Mouse (Mus musculus): ENCODE results near the gene Anapc15. TPM values are rescaled to one million over a fixed set of nuclear protein-coding genes. Genes with fewer than 3 reads are reported as not detected.

Anapc15 gene
- total RNA-seq, 2 experiments from 2014 or later: 31.4 to 32.6 TPM

- Histone ChIP-seq H3K4me3 (no peak overlapping the region), H3K27ac (no peak overlapping the region)
- DNase-seq (ENCODE audit: extremely low spot score in 1 of 2, low spot score in 2 of 2): no peak
- intact Hi-C loops (cut with DNase I): no loop called here
- TF ChIP-seq CTCF (IDR thresholded peaks at IDR 0.05): no peak
Measured at GRCm38 (mm10) chr7:101875978-101876377, 12.5 kb downstream of the Anapc15 start.

DNA sequence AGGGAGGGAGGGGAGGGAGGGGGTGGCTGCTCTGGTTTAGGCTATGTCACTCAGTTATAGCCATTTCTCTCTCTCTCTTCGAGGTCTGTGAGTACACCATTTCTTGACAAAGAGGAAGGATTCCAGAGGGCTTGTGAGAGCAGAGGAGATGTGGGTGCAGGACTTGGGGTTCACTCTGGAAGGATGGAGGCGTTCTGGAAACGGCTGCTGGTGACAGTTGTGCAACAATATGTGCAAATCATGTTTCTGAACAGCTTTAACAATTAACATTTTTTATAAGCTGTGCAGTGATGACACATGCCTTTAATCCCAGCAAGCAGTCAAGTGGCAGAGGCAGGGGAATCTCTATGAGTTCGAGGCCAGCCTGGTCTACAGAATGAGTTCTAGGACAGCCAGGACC lies 17.3 kb downstream of the Anapc15 start:
- no peak overlapping the region for H3K27ac ChIP-seq
- no peak for DNase-seq (ENCODE audit: extremely low spot score in 1 of 2, low spot score in 2 of 2)
- intact Hi-C loops (cut with DNase I): loop anchor here (5.0 kb wide), 1 partner anchor 44 kb away; the partner anchor contains the start of gene Inppl1
- no peak for TF ChIP-seq CTCF (IDR thresholded peaks at IDR 0.05)
- no peak overlapping the region for H3K4me3 ChIP-seq

GRCm38 (mm10) chr7:101882413-101883154 lies 19.1 kb downstream of the Anapc15 start:
- intact Hi-C loops (cut with DNase I): loop anchor here (5.0 kb wide), 1 partner anchor 45 kb away; the partner anchor contains the start of gene Inppl1
- no peak for DNase-seq (ENCODE audit: extremely low spot score in 1 of 2, low spot score in 2 of 2)
- no peak overlapping the region for H3K4me3 ChIP-seq
- H3K27ac ChIP-seq: no peak overlapping the region
- no peak for TF ChIP-seq CTCF (IDR thresholded peaks at IDR 0.05)

DNA sequence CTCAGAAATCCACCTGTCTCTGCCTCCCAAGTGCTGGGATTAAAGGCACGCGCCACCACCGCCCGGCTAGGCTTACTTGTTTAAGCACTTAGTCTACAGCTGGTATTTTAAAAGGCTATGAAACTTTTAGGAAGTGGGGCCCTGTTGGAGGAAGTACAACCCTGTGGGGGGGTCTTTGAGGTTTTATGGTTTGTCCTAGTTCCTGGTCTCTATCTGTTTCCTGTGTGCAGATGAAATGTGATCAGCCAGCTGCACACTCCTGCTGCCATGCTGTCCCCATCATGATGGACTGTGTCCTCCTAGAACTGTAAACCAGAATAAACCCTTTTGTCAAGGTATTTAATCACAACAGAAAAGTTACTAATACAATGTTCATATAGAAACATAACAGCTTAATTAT lies 20.6 kb downstream of the Anapc15 start:
- intact Hi-C loops (cut with DNase I): loop anchor here (5.0 kb wide), 1 partner anchor 47 kb away; the partner anchor contains the start of gene Inppl1
- TF ChIP-seq CTCF (IDR thresholded peaks at IDR 0.05): no peak
- Histone ChIP-seq H3K27ac (no peak overlapping the region), H3K4me3 (no peak overlapping the region)
- no peak for DNase-seq (ENCODE audit: extremely low spot score in 1 of 2, low spot score in 2 of 2)

- intact Hi-C loops (cut with DNase I): no loop called here
- no peak overlapping the region for H3K4me3 ChIP-seq
- no peak for DNase-seq (ENCODE audit: extremely low spot score in 1 of 2, low spot score in 2 of 2)
- H3K27ac ChIP-seq: no peak overlapping the region
- no peak for TF ChIP-seq CTCF (IDR thresholded peaks at IDR 0.05)
Measured at GRCm38 (mm10) chr7:101886274-101886673, 22.8 kb downstream of the Anapc15 start.

GRCm38 (mm10) chr7:101888460-101888859 lies 24.9 kb downstream of the Anapc15 start:
- no peak overlapping the region for H3K27ac ChIP-seq
- intact Hi-C loops (cut with DNase I): no loop called here
- no peak for TF ChIP-seq CTCF (IDR thresholded peaks at IDR 0.05)
- H3K4me3 ChIP-seq: no peak overlapping the region
- DNase-seq (ENCODE audit: extremely low spot score in 1 of 2, low spot score in 2 of 2): no peak

DNA sequence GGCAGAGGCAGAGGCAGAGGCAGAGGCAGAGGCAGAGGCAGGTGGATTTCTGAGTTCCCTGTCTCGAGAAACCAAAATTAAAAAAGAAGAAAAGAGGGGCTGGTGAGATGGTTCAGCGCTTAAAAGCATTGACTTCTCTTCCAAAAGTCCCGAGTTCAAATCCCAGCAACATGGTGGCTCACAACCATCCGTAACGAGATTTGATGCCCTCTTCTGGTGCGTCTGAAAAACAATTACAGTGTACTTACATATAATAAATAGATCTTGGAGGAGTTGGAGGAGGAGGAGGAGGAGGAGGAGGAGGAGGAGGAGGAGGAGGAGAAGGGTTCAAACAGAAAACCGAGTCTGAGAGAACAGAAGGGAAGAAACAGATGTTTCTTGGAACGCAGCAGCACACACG lies 32.2 kb downstream of the Anapc15 start:
- no peak for DNase-seq (ENCODE audit: extremely low spot score in 1 of 2, low spot score in 2 of 2)
- Histone ChIP-seq H3K27ac (peak overlapping the region; percentile 90), H3K4me3 (peak overlapping the region; percentile 72)
- TF ChIP-seq CTCF (IDR thresholded peaks at IDR 0.05): no peak; the same call in 1 of the 2 replicates
- intact Hi-C loops (cut with DNase I): loop anchor here (1.0 to 5.0 kb wide), 3 partner anchors 37 to 228 kb away; partner anchors contain the start of gene Lrrc51

GRCm38 (mm10) chr7:101896104-101897066 lies 32.9 kb downstream of the Anapc15 start:
- DNase-seq (ENCODE audit: extremely low spot score in 1 of 2, low spot score in 2 of 2): peak; percentile 91 to 95
- peak overlapping the region; percentile 72 for H3K4me3 ChIP-seq
- no peak for TF ChIP-seq CTCF (IDR thresholded peaks at IDR 0.05)
- intact Hi-C loops (cut with DNase I): loop anchor here (1.0 to 5.0 kb wide), 3 partner anchors 36 to 229 kb away; partner anchors contain the start of gene Lrrc51
- H3K27ac ChIP-seq: peak overlapping the region; percentile 91

GRCm38 (mm10) chr7:101900331-101901097 lies 37.0 kb downstream of the Anapc15 start:
- intact Hi-C loops (cut with DNase I): no loop called here
- no peak for TF ChIP-seq CTCF (IDR thresholded peaks at IDR 0.05)
- no peak overlapping the region for H3K27ac ChIP-seq
- no peak overlapping the region for H3K4me3 ChIP-seq
- DNase-seq (ENCODE audit: extremely low spot score in 1 of 2, low spot score in 2 of 2): no peak

DNA sequence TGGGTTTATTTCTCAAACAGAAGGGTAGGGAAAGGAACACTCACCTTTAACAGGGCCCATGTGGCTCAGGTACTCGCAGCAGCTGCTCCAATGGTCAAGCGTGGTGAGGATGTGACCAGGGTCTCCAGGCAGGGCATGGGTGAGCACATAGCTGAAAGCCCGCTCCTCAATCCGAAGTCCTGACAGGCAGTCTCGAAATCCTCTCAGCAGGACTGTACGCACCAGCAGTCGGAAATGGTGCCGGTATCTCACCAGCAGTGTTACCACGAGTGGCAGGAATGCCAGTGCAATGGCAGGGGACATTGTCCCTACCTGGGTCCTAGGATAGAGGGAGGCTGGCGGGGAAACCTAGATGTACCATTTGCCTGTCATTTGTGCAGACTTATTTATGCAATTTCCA lies 38.5 kb downstream of the Anapc15 start:
- intact Hi-C loops (cut with DNase I): no loop called here
- Histone ChIP-seq H3K27ac (no peak overlapping the region), H3K4me3 (no peak overlapping the region)
- no peak for DNase-seq (ENCODE audit: extremely low spot score in 1 of 2, low spot score in 2 of 2)
- no peak for TF ChIP-seq CTCF (IDR thresholded peaks at IDR 0.05)

GRCm38 (mm10) chr7:101902846-101903245 lies 39.3 kb downstream of the Anapc15 start:
- TF ChIP-seq CTCF (IDR thresholded peaks at IDR 0.05): no peak; the same call in 1 of the 2 replicates
- no peak overlapping the region for H3K4me3 ChIP-seq
- no peak for DNase-seq (ENCODE audit: extremely low spot score in 1 of 2, low spot score in 2 of 2)
- intact Hi-C loops (cut with DNase I): no loop called here
- no peak overlapping the region for H3K27ac ChIP-seq

All from left cerebral cortex, adult 2 months (tissue).